Mouse (Mus musculus): ENCODE data around the gene Cdhr2.

GRCm38 (mm10) chr13:54753733-54754132, 52.5 kb downstream of the Cdhr2 start:
- no peak for TF ChIP-seq CTCF (IDR thresholded peaks at IDR 0.05; ENCODE audit: control insufficient read depth, insufficient read depth, low read length)
- no peak for TF ChIP-seq POLR2A (IDR thresholded peaks at IDR 0.05; ENCODE audit: borderline replicate concordance, control insufficient read depth, low read depth, low read length)
